Mouse (Mus musculus): Measurements from ENCODE around the gene Dlg2.

DNA sequence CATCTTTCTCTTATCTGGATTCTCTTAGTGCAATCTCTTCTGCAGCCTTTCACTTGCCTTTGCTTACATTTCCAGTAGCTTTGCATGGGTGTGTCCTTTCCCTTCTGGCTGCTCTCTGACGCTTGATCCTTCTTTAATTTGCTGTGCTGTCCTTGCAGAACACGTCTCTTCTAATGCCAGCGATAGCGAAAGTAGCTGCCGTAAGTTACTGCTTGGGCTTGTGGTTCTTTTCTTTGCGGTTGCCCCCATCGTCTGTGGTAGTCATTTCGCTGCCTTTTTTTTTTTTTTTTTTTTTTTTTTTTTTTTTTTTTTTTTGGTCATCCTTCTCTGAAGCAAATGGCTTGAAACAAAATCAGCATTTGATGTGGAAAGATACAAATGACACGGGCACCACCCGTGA, 1944.0 kb downstream of the Dlg2 start:
- no peak for TF ChIP-seq GATA1 (IDR thresholded peaks at IDR 0.05; ENCODE audit: borderline replicate concordance, low read length)
- no peak for TF ChIP-seq FLI1 (IDR thresholded peaks at IDR 0.05; ENCODE audit: low read length)
